Mouse (Mus musculus): ENCODE results near the gene Zfp853.

The Zfp853 gene

DNA sequence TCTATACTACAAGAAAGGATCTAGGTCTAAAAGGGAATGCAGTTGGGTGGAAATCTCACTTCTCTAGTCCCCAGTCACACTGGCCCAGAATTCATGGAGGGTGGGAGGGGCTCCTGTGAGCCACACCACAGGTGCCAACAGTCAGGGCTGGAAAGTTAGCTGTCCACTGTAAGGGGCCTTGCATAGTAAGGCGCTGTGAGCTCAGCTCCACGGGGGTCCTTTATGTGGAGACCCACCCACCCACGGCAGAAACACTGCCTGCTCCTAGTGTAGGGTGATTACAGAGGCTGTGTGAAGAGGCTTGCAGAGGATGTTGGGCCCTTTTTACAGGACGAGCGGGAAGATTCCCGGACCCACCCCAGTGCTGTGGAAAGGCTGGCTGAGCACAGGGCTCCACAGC lies 41.4 kb downstream of the Zfp853 start:
- no peak for DNase-seq

DNA sequence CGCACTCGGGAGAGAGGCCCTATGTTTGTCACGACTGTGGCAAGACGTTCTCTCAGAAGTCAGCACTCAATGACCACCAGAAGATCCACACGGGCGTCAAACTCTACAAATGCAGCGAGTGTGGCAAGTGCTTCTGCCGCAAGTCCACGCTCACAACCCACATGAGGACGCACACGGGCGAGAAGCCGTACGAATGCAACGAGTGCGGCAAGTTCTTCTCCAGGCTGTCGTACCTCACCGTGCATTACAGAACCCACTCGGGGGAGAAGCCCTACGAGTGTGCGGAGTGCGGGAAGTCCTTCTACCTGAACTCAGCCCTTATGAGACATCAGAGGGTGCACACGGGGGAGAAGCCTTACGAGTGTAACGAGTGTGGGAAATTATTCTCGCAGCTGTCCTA lies 48.5 kb downstream of the Zfp853 start:
- DNase-seq: no peak
